In genomic region chr16:17721114-17721808, GRCm38 (mm10) we compare ENCODE assay signal across 8 mouse cellular contexts. TPM values are rescaled to one million over a fixed set of nuclear protein-coding genes. Genes with fewer than 3 reads are reported as not detected.
DNase-seq lines count a peak whose midpoint lies in the region; ATAC-seq and TF ChIP-seq lines count a peak whose summit lies in the region.

No protein-coding gene starts in this region.

- H3K36me3 ChIP-seq in heart, adult 2 months (ENCODE audit: control insufficient read depth, insufficient read depth, low read length): 0 out of 2 replicates have a peak, but pooled peaks cover 4% of the 10 kb centered on the region
- H3K36me3 ChIP-seq in CH12.LX (replicated peaks in 1 of 2; ENCODE audit: control insufficient read depth in 1 of 2, insufficient read depth in 1 of 2, low read length in 1 of 2): peaks cover 2 to 32% of the 10 kb centered on the region in 2 experiments
- H3K36me3 ChIP-seq in hindbrain, embryonic 10.5 days: peaks cover 7% of the 10 kb centered on the region; the same call in 1 of the 2 replicates

- in situ Hi-C loops in CH12.LX (cut with MboI; ENCODE audit: low pct_ligation_motif_present, low pct_unique_long_range_greater_than_20kb, low sequenced_read_pairs): no loop called here

- no peak overlapping the region for H3K27ac ChIP-seq in heart, adult 2 months
- H3K27ac ChIP-seq in CH12.LX (ENCODE audit: insufficient read depth, low read depth): peak overlapping the region; percentile 37
- H3K27ac ChIP-seq in hindbrain, embryonic 10.5 days: 0 out of 2 replicates have a peak overlapping the region, but pooled peaks have one; percentile 88

- H3K9ac ChIP-seq in heart, adult 2 months (ENCODE audit: low read depth, low read length): no peak overlapping the region
- H3K9ac ChIP-seq in CH12.LX (ENCODE audit: insufficient read depth, low read depth): peak overlapping the region; percentile 80

- WGBS in heart, adult 2 months: 46% methylated on average over 9 of the region's 9 CpGs
- WGBS in hindbrain, embryonic 10.5 days: 70% methylated on average over 9 of the region's 9 CpGs

- TF ChIP-seq RAD21 in CH12.LX (IDR thresholded peaks at IDR 0.05; ENCODE audit: low read depth, low read length): no peak

- no peaks in the 10 kb centered on the region for H3K27me3 ChIP-seq in heart, adult 2 months (ENCODE audit: control insufficient read depth, insufficient read depth, low read length)
- no peaks in the 10 kb centered on the region for H3K27me3 ChIP-seq in CH12.LX (replicated peaks)
- H3K27me3 ChIP-seq in hindbrain, embryonic 10.5 days (ENCODE audit: insufficient read depth, poor library complexity, severe bottlenecking): no peaks in the 10 kb centered on the region

- no peaks in the 10 kb centered on the region for H3K9me3 ChIP-seq in CH12.LX (replicated peaks; ENCODE audit: low read length)
- no peaks in the 10 kb centered on the region for H3K9me3 ChIP-seq in hindbrain, embryonic 10.5 days

- peaks cover 2% of the 10 kb centered on the region; the same call in 1 of the 2 replicates for H3K4me1 ChIP-seq in heart, adult 2 months (ENCODE audit: control insufficient read depth, insufficient read depth, low read length)
- peaks cover 7 to 28% of the 10 kb centered on the region in 2 experiments for H3K4me1 ChIP-seq in CH12.LX (ENCODE audit: control insufficient read depth in 1 of 2, insufficient read depth in 2 of 2)
- H3K4me1 ChIP-seq in hindbrain, embryonic 10.5 days (replicated peaks): peaks cover 17% of the 10 kb centered on the region

- intact Hi-C loops in heart, adult 2 months (cut with DNase I): loop anchor here (5.0 kb wide), 1 partner anchor 314 kb away; the partner anchor contains the start of genes Pi4ka and Snap29

- no peak for TF ChIP-seq CTCF in heart, adult 2 months (IDR thresholded peaks at IDR 0.05)
- TF ChIP-seq CTCF in CH12.LX (conservative IDR thresholded peaks at IDR 0.05 in 1 of 2, IDR thresholded peaks at IDR 0.05 in 1 of 2; ENCODE audit: low read depth in 2 of 2, low read length in 2 of 2): no peak

- dilution Hi-C loops in CH12.LX (cut with MboI; ENCODE audit: extremely low pct_ligation_motif_present, extremely low pct_unique_long_range_greater_than_20kb, low sequenced_read_pairs): no loop called here

- no peak for TF ChIP-seq EP300 in heart, adult 2 months (IDR thresholded peaks at IDR 0.05; ENCODE audit: insufficient read depth, low read depth, low read length)
- TF ChIP-seq EP300 in CH12.LX (IDR thresholded peaks at IDR 0.05; ENCODE audit: low read length): no peak

- peak overlapping the region; percentile 87 for H3K4me2 ChIP-seq in CH12.LX (ENCODE audit: insufficient read depth, low read depth, poor library complexity, severe bottlenecking)

- no peak for TF ChIP-seq POLR2A in heart, adult 2 months (IDR thresholded peaks at IDR 0.05; ENCODE audit: insufficient read depth, low read depth, low read length)
- TF ChIP-seq POLR2A in CH12.LX (IDR thresholded peaks at IDR 0.05; ENCODE audit: low read depth, low read length): no peak; the same call in 1 of the 2 replicates

- peak; percentile 51 for ATAC-seq in megakaryocyte, adult 5-6 weeks (ENCODE audit: poor library complexity, severe bottlenecking)

- DNase-seq in heart, adult 2 months: no peak
- no peak for DNase-seq in heart, adult 8-10 months (ENCODE audit: low spot score)
- DNase-seq in CH12.LX (ENCODE audit: extremely low read depth): peak; percentile 71
- DNase-seq in hindbrain, embryonic 10.5 days (ENCODE audit: low spot score): no peak
- DNase-seq in spleen, adult 12 weeks (ENCODE audit: low spot score): no peak
- no peak for DNase-seq in thymus, postnatal 0 days (ENCODE audit: low spot score)
- no peak for DNase-seq in cerebellum, postnatal 25 days

- H3K4me3 ChIP-seq in heart, adult 2 months: peak overlapping the region; percentile 100; the same call in 1 of the 2 replicates
- peak overlapping the region; percentile 72 to 75 (median 75) for H3K4me3 ChIP-seq in CH12.LX (replicated peaks in 1 of 3; ENCODE audit: low read depth in 2 of 3, low read length in 2 of 3, poor library complexity in 1 of 3)
- peak overlapping the region; percentile 97 for H3K4me3 ChIP-seq in hindbrain, embryonic 10.5 days

- no peaks in the 10 kb centered on the region; the same call in 1 of the 2 replicates for H3K79me2 ChIP-seq in heart, adult 2 months (replicated peaks; ENCODE audit: control insufficient read depth, insufficient read depth, low read length)
- peaks cover 62% of the 10 kb centered on the region for H3K79me2 ChIP-seq in CH12.LX (replicated peaks; ENCODE audit: control insufficient read depth, extremely low read depth, insufficient read depth, poor library complexity, severe bottlenecking)

TF ChIP-seq in CH12.LX, 34 proteins besides CTCF, POLR2A, EP300 and RAD21:
- TF ChIP-seq MXI1 (IDR thresholded peaks at IDR 0.05; ENCODE audit: low read depth, low read length) (peak; percentile 94), ZNF384 (IDR thresholded peaks at IDR 0.05; ENCODE audit: low read depth, low read length) (peak; percentile 77), BHLHE40 (IDR thresholded peaks at IDR 0.05; ENCODE audit: low read depth, low read length) (peak; percentile 44; the same call in 1 of the 2 replicates), NELFE (IDR thresholded peaks at IDR 0.05; ENCODE audit: low read depth, low read length) (no peak), IRF4 (IDR thresholded peaks at IDR 0.05; ENCODE audit: low read depth, low read length) (peak; percentile 48), MAFK (IDR thresholded peaks at IDR 0.05; ENCODE audit: insufficient replicate concordance, low read length) (peak; percentile 43; the same call in 1 of the 2 replicates), MEF2A (IDR thresholded peaks at IDR 0.05; ENCODE audit: borderline replicate concordance, low read depth, low read length) (peak; percentile 32; the same call in 1 of the 2 replicates), KAT2A (IDR thresholded peaks at IDR 0.05; ENCODE audit: insufficient replicate concordance, low read length) (0 out of 2 replicates have a peak, but pooled peaks have one; percentile 39), RCOR1 (conservative IDR thresholded peaks at IDR 0.05; ENCODE audit: low read depth, low read length) (no peak), MAX (IDR thresholded peaks at IDR 0.05; ENCODE audit: low read length) (peak; percentile 85), HCFC1 (IDR thresholded peaks at IDR 0.05; ENCODE audit: low read depth, low read length) (no peak), ETS1 (conservative IDR thresholded peaks at IDR 0.05; ENCODE audit: low read depth, low read length) (peak; percentile 42), SIN3A (IDR thresholded peaks at IDR 0.05; ENCODE audit: low read length) (peak; percentile 45; the same call in 1 of the 2 replicates), MYC (IDR thresholded peaks at IDR 0.05; ENCODE audit: low read depth, low read length) (peak; percentile 77; the same call in 1 of the 2 replicates), UBTF (IDR thresholded peaks at IDR 0.05; ENCODE audit: low read depth, low read length) (no peak)

RNA-seq across cellular contexts. Expression of gene Med15, which starts 11.4 kb away (rescaled TPM):
- 10 to 100 TPM; 21.5 to 24.9 TPM for total RNA-seq in heart, adult 2 months (2021)
- 37.3 and 44.3 TPM in 2 replicates for polyA plus RNA-seq in heart, adult 2 months (2012; rRNA removed)
- total RNA-seq in heart, adult 8-10 months (2022): 10 to 100 TPM; 22.3 to 27.2 (median 23.0) TPM
- total RNA-seq in CH12.LX (2012; rRNA removed) (40.1 and 42.6 TPM in 2 replicates), CH12.LX (2014; rRNA removed) (17.2 and 20.1 TPM in 2 replicates)
- 65.2 and 78.1 TPM in 2 replicates for polyA plus RNA-seq in CH12.LX (2012; ENCODE audit: insufficient read length, low read depth)
- polyA plus RNA-seq in hindbrain, embryonic 10.5 days (2016; fragmentation: Nextera tagmentation; extraction: Ambion mirVana): 46.8 and 54.2 TPM in 2 replicates
- 61.4 and 67.1 TPM in 2 replicates for total RNA-seq in megakaryocyte, adult 5-6 weeks (2015)
- 28.6 and 49.3 TPM in 2 replicates for total RNA-seq in megakaryocyte, adult 5-6 weeks (2017)
- polyA plus RNA-seq in thymus, postnatal 0 days (2015; fragmentation: Nextera tagmentation; extraction: Ambion mirVana): 31.6 and 36.9 TPM in 2 replicates

RNA-seq across cellular contexts. Expression of gene Klhl22, which starts 38.2 kb away (rescaled TPM):
- 10 to 100 TPM; 17.3 to 18.6 TPM for total RNA-seq in heart, adult 2 months (2021)
- polyA plus RNA-seq in heart, adult 2 months (2012; rRNA removed): 23.6 and 30.2 TPM in 2 replicates
- total RNA-seq in heart, adult 8-10 months (2022): 10 to 100 TPM; 18.8 to 23.0 (median 19.4) TPM
- total RNA-seq in CH12.LX (2012; rRNA removed) (not detected in 2 replicates), CH12.LX (2014; rRNA removed) (not detected in 2 replicates)
- not detected in 2 replicates for polyA plus RNA-seq in CH12.LX (2012; ENCODE audit: insufficient read length, low read depth)
- polyA plus RNA-seq in hindbrain, embryonic 10.5 days (2016; fragmentation: Nextera tagmentation; extraction: Ambion mirVana): 57.5 TPM in 2 replicates
- total RNA-seq in megakaryocyte, adult 5-6 weeks (2015): 5.0 and 6.9 TPM in 2 replicates
- total RNA-seq in megakaryocyte, adult 5-6 weeks (2017): 7.0 and 8.3 TPM in 2 replicates
- 27.6 and 30.2 TPM in 2 replicates for polyA plus RNA-seq in thymus, postnatal 0 days (2015; fragmentation: Nextera tagmentation; extraction: Ambion mirVana)

Comparison
In these comparisons a context has a peak if more than half of its experiments do, and no peak if none do; other contexts are left out.
1. RNA of gene Klhl22, which starts 38.2 kb away (total RNA-seq): 18.8 to 23.0 TPM in heart, adult 8-10 months, 17.3 to 18.6 TPM in heart, adult 2 months and 5.0 to 8.3 TPM in megakaryocyte, adult 5-6 weeks; not detected in CH12.LX; every median in the first group is over 4 times any median in the second.
2. Peak in every context shown above with its lines, with median percentiles within 50 percentile points of each other: H3K4me3 ChIP-seq.